Mouse (Mus musculus) CD4-positive, CD25-positive, alpha-beta regulatory T cell (primary cell): ENCODE measurements around the gene Gtf2ird2. TPM values are rescaled to one million over a fixed set of nuclear protein-coding genes. Genes with fewer than 3 reads are reported as not detected.

Source experiments
- polyA plus RNA-seq: library from polyadenylated mRNA; unstranded; fragments of 100-300 nt; shearing (Covaris generic); gene quantifications from one replicate; pipeline ENCODE4 v1.2.1, GENCODE M21; 2017

Gene Gtf2ird2
- 12.7 TPM for polyA plus RNA-seq

DNA sequence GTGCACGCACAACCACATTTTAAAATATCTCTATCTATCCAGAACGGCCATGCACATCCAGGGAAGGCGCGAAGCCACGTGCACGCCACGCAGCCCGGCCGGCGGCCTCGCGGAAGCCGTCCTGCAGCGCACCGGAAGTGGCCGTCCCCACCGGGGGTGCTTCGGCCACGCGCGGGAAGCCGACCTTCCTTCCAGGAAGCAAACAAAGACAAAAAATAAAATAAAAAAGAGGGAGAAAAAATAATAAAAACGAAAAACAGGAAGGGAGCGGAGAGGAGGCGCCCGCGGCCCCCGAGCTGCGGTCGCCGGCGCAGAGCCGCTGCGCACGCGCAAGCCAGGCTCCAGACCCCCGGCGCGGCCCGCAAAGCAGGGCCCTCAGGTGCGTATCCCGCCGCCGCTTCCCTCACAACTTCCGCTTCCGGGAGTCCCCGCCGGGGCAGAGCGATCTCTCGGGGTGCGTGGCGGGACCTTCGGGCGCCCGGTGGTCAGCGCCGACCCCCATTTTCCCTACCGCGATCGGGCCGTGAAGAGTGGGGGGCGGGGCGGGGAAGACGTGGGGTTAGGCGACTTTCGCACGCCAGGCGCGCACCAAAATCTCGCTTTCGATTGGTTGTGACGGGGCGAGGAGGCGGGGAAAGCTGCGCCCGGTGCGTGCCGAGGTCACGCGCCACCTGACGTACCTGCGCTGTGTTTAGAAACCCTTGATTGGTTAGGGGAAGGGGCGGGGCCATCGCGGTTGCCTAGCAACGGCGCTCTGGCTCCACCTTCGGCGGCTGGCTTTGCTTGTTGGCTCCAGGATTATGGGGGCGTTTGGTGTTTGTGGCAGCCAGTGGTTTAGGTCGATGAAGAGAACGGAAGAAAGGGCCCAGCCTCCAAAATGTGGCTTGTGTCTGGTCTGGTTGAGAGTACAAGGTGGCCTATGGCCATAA is at the start of gene Gtf2ird2:
Gtf2ird2 (plus strand) TSS at position 140 of the 929 bp plus-strand sequence.

DNA sequence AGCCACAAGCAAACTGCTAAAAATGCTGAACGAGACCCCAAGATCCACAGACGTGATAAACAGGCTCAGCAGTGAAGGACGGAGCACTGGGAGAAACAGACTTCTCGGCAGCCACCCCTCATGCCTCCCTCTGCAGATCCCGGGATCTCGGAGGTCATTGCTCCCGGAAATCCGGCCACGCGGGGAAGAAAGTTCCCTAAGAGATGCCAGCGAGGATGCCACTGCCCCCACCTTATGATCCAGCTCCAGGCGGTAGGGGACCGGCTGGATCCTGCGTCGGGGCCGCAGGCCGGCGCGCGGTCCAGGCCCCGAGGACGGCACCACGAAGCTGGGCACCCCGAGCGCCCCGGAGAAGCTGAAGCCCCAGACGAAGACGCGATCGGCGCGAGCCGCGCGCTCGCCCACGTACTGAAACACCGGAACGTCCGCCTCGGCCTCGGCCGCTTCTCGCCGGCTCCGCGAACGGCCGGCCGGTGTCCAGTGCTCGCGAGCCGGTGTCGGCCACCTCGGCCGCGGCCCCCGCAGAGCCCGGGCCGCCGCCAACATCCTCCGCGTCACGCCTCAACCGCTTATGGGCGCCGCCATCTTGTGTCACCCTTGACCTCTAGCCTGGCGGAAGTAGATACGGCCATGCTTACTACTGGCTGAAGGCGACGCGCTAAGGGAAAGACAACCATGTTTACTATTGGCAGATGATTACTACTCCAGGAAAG is 7.5 kb upstream of the Gtf2ird2 start, which contains the start of gene Rcc1l:
Rcc1l (minus strand) TSS at position 606 of the 713 bp plus-strand sequence.

DNA sequence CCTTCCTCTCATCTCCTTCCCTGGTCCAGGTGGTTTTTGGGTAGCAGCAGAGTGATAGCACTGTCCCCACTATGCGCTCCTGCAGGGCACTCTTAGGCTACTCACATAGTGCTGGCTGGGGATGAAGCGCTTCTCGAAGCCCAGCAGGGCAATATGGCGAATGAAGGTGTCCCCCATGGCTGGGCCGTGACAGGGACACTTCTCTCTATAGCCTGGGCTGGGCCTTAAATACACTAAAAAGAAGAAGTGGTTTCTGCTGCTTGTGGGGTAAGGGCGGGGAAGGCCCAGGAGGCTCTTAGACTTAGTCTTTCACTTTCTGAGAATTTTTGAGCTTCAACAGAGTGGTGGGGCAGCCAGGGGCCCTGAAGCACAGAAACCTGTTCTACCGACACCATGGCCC is 45.6 kb downstream of the Gtf2ird2 start, which contains the start of gene Ncf1:
Ncf1 (minus strand) TSS at position 235 of the 400 bp plus-strand sequence.

Other genes with a start within 250 kb of the Gtf2ird2 start
- gene Castor2, start 84.3 kb upstream of the Gtf2ird2 start, polyA plus RNA-seq: 10.9 TPM
- gene Rcc1l, start 7.2 kb upstream of the Gtf2ird2 start, polyA plus RNA-seq: 16.6 TPM
- 15.6 TPM for gene Ncf1, start 45.6 kb downstream of the Gtf2ird2 start, polyA plus RNA-seq
- gene Gtf2i, start 130.7 kb downstream of the Gtf2ird2 start, polyA plus RNA-seq: 130 TPM